Mouse (Mus musculus) ES-Bruce4 (cell line): ENCODE data around the gene Madd.

Experiments used
- CTCF ChIP-seq: IDR thresholded peaks from one replicate; pipeline ENCODE4 v1.8.1; 2011; ENCODE audit warnings: low read depth, low read length
- POLR2A ChIP-seq: IDR thresholded peaks from one replicate; pipeline ENCODE4 v1.8.1; 2011; ENCODE audit warnings: low read length; ENCODE audit not compliant: insufficient read depth

GRCm38 (mm10) chr2:91119551-91119950 lies 64.1 kb downstream of the Madd start:
- no peak for TF ChIP-seq CTCF
- no peak for TF ChIP-seq POLR2A
